Mouse (Mus musculus) brain, embryonic 14.5 days (tissue): ENCODE data around the gene Specc1l.
"Not testable (repeated sequence)": the region's sequence is repeated elsewhere in the genome, so short reads cannot be mapped to it uniquely, and the experiment has no call there.

Experiments
- CTCF ChIP-seq: fragments of 200-500 bp; IDR thresholded peaks from 2 replicates; pipeline ENCODE4 v1.5.1; 2012; ENCODE audit warnings: inconsistent platforms, mild to moderate bottlenecking, moderate library complexity, borderline replicate concordance; ENCODE audit not compliant: insufficient read depth, insufficient read length; ENCODE audit errors: extremely low read depth
- POLR2A ChIP-seq: fragments of 200-500 bp; IDR thresholded peaks from 2 replicates; pipeline ENCODE4 v1.6.1; 2012; ENCODE audit warnings: mild to moderate bottlenecking, inconsistent platforms, borderline replicate concordance; ENCODE audit not compliant: poor library complexity, insufficient read depth, insufficient read length, severe bottlenecking; ENCODE audit errors: extremely low read depth

GRCm38 (mm10) chr10:75292206-75292605 lies 80.3 kb downstream of the Specc1l start:
- TF ChIP-seq POLR2A, CTCF: not testable (repeated sequence)
